Mouse (Mus musculus): ENCODE measurements around the gene Hoxb6.

Gene Hoxb6

DNA sequence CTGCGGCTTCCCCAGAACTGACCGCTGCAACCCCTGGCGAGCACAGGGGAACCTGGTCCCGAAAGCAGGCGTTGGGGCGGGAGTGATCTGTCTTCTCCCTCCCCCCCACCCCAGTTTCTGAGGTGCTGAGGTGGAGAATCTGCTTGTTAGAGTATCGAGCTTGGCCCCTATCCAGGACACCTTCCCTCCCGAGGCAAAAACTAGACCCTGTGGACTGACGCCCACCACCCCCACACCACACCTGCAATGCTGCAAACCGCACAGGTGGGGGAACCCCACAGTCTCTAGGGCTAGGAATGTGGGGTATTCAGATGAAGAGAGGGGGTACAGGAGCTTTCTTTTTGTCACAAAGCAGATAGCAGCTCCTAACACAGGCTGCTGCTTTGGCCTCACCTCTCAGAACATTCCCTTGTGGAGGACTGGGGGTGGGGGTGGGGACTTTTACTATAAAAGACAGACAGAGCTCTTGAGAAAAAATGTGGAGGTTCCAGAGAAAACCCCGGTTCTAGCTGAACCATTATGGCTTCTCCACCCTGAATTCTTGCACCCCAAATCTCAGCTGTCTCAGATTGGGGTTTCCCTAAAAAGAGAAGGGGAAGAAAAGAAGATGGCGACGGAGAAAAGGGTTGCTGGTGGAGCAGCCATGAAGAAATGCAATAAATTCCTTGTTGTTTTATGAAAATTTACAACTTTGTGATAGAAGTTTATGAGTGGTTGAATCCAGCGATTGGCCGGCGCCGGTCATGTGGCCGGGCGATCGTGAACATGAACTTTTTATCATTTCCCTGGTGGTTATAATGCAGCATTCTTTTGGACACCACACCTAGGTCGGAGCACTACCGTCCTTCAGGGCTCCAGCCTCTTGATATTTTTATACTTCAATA is at the start of gene Hoxb6:
TSS of gene Hoxb6 (plus strand) at position 796 of the 884 bp plus-strand sequence.
- in situ Hi-C loops (cut with MboI, MseI), result loop anchor here (10.0 kb wide), 1 partner anchor 573 kb away; no protein-coding TSS in a partner anchor

- in situ Hi-C loops (cut with MboI, MseI), result no loop called here
Measured at GRCm38 (mm10) chr11:96250901-96251300, 41.4 kb upstream of the Hoxb6 start.

GRCm38 (mm10) chr11:96251480-96252031 is 40.7 kb upstream of the Hoxb6 start:
- in situ Hi-C loops (cut with MboI, MseI), result no loop called here

- in situ Hi-C loops (cut with MboI, MseI), result no loop called here
Measured at GRCm38 (mm10) chr11:96252541-96253120, 39.6 kb upstream of the Hoxb6 start.

- in situ Hi-C loops (cut with MboI, MseI), result no loop called here
Measured at GRCm38 (mm10) chr11:96254221-96254620, 38.1 kb upstream of the Hoxb6 start.

DNA sequence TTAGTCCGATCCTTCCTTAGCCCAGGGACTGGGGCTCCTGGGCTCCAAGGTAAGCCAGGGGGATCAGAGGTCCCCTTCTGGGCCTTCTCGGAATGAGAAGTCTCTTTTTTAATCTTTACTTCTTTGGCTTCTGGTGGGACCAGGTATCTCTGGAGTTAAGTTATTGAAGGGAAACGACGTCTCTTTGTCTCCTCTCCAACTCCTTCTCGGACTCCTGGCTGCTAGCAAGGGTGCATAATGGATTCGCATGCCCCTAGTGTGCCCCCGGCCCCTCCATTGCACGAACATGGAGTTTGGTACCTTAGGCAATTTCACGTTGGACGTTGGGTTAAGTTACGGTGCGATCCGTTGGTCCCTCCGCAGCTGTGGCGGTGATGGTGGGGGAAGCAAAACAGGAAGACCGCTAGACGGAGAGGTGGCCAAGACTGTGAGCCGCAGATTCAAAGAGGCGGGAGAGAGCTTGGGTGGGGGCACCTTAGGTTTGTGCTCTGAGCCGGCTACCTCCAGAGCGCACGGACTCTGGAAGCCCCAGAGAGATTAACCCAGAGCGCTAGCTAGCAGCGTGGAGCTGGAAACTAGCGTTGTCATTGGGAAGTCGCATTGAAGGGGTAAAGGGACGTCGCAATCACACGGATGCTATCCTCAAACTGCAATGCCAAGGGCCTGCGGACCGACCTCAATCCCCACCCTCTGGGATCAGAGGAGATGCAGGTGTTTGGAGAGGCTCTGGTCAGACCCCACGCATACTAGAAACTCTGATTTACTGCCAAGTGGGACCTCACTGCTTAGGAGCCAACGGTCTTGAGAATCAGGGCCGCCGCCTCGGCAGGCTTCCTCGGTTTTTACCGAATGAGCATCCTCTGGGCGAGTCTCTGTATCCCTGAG is 36.9 kb upstream of the Hoxb6 start:
- in situ Hi-C loops (cut with MboI, MseI), result no loop called here

- in situ Hi-C loops (cut with MboI, MseI), result no loop called here
Measured at GRCm38 (mm10) chr11:96255996-96256445, 36.3 kb upstream of the Hoxb6 start.

DNA sequence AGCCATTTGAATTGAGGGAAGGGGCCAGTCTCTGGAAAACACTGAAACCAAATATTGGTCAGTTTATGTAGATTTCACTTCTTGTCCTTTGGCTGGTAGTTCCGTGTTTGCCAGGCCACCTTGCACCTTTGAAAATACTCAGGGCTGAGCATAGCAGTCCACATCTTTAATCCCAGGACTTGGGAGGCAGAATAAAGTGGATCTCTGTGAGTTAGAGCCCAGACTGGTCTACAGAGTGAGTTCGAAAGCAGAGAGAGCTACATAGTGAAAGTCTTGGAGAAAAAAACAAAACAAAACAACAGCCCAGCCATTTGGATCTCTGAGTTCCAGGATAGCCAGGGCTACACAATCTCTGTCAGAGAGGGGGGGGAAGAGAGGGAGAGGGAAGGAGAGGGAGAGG is 35.1 kb upstream of the Hoxb6 start:
- in situ Hi-C loops (cut with MboI, MseI), result no loop called here

DNA sequence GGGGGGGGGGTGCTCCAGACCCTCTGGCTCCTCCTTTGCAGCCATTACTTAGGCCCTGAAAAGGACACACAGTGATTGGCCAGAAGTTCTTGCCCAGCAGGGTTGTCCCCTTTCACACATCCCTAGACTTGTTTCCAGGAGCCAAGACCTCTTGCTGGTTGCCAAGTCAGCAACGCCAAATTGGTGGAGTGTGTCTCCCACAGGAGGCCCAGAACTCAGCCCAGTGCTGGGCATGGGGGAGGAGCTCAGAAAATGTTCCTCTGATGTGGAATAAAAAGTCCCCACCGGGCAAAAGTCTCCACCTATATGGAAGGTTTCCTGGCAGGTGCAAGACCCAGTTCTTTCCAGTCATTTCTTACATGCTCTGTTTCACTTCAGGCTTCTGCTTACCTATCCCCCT is 33.2 kb upstream of the Hoxb6 start:
- in situ Hi-C loops (cut with MboI, MseI), result no loop called here

- in situ Hi-C loops (cut with MboI, MseI), result no loop called here
Measured at GRCm38 (mm10) chr11:96259511-96259910, 32.8 kb upstream of the Hoxb6 start.

DNA sequence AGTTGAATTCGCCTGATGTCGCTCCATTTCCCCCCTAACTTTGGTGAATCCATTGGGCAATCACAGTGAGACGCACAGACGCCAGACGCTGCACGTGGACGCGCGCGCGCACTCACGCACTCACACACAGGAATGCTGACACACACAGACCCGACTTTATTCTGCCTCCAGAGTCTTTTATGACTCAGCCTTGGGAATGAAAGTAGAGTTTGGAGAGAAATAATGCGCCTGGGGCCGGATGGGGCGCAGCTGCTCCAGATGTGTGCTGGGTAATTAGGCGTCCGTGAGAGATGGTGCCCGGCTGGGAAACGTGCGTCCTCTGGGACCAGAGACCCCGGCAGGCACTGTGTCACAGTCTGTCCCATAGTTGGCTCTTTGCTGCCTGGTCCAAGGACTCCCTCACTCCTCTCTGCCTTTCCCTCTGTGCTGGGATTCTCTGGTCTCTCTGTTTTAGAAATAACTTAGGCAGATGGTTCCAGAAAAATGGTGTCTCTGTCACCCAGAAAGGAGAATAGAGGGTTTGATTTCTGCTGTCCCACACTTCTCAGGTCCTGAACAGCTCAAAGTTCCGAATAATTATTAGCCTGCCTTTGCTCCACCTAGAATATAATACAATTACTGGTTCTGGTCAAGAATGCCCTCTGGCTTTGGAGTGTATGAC is 31.8 kb upstream of the Hoxb6 start:
- in situ Hi-C loops (cut with MboI, MseI), result no loop called here

DNA sequence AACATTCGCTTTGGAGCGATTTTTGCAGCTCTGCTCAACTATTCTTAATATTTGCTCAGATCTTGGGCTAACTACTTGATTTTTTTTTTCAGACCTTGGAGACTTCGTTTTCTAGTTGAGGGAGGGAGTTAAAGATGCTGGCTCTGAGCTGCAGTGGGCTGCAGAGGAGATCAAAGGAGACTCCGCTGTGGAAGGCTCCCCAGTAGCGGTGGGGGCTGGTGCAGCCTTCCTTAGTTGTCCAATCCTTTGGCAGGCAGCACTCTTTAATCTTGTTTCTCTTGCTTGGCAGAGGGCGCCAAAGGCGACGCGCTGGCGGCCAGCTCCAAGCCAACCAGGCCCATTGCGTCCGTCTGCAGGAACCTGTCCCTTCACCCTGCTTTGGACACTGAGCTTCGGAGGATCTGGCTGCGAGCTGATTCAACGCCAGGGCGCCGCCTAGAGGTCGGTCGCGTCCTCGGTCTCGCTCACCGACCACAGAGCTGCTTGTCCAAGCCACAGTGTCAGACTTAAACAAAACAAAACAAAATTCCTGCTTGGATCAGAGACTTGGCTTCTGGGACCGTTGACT is 30.9 kb upstream of the Hoxb6 start:
- in situ Hi-C loops (cut with MboI, MseI), result no loop called here

DNA sequence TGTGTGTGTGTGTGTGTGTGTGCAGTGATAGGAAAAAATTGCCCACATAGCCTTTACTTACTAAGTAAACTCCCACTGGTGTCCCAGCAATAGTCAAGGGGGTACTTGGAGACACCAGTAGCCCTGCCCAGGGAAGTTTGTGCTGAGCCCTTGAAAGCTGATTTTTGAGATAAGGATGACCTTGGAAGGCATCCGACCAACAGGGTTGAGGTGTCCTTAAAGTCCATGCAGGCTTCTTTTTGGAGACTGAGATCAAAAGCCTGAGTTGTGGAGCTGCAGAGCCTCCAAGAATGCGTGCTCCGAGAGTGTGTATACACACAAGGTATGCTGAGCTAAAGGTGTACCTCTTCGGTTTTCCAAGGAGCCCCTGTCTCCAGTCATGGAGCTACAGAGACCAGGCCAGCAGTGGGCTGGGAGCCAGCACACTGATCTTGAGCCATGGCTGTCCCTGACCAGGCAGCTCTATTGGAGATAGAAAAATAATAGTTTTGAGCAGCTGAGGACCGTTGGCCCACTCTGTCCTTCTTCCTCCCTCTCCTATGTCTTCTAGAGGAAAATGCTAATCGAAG is 29.9 kb upstream of the Hoxb6 start:
- in situ Hi-C loops (cut with MboI, MseI), result no loop called here

DNA sequence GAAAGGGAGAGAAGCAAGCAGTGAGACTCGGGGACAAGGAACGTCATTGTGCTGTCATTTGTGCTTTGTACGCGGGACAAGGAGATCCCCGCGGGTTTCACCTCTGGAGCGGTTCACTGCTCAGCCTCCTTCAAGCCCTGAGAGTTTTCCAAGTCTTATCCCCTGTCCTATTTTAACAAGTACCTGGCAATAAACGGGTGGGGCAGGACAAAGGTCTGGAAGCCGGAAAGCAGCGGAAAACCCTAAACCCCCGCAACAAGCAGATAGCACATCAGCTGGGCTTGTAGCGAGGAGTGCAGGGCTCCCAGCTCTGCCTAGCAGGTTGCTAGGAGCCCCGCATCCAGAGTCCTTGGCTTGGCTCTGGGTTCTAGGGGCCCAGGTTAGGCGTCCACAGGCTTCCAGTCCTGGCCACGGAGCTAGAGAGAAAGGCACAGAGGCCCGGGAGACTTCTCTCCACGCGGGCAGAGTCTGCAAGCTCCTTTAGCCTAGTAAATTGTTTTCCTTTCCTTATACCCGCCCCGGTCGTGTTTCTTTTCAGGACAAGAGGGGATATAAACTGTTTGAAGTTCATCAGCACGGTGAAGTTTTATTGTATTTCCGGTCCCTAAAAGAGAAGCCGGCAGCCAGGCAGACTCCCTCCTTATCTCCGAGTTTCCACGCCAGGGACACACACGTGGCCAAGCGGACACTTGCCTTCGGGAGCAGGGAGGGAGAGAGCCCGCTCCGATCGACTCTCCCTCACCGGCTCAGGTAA is 28.5 kb upstream of the Hoxb6 start:
- in situ Hi-C loops (cut with MboI, MseI), result no loop called here

DNA sequence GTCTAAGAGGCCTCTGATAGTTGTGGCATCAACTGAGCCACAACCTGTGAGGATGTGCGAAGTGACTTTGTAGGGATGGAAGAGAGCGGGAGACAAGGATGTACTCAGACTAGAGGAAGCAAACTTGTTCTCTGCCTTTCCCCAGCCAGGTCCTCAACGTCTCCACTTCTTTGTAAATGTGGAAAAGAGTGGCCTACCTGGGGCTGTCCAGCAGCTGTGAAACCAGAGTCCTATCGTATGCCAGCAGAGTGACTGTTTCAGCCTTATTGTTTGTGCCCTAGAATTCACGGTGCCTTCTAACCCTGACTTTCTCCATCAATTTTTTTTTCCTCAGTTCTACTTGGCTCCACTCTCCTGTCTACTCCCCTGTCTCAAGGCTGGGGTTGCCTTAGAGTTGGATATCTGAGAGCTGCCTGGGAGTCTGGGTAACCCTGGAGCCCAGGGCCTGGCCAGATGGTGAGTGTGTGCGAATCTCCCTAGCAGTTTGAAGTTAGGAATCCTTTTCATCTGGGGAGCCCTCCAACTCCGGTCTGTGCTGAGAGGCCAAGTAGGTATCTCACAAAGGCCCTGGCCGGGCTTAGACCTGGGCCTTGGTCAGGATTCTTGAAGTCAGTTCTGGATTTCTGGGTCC is 27.8 kb upstream of the Hoxb6 start:
- in situ Hi-C loops (cut with MboI, MseI), result no loop called here

GRCm38 (mm10) chr11:96265954-96266353 is 26.3 kb upstream of the Hoxb6 start:
- in situ Hi-C loops (cut with MboI, MseI), result no loop called here

- in situ Hi-C loops (cut with MboI, MseI), result no loop called here
Measured at GRCm38 (mm10) chr11:96267021-96267920, 25.0 kb upstream of the Hoxb6 start.

- in situ Hi-C loops (cut with MboI, MseI), result no loop called here
Measured at GRCm38 (mm10) chr11:96268031-96268745, 24.1 kb upstream of the Hoxb6 start.
